Mouse (Mus musculus) cerebellum, adult 2 months (tissue): ENCODE results near the gene Nabp1. TPM values are rescaled to one million over a fixed set of nuclear protein-coding genes. Genes with fewer than 3 reads are reported as not detected.

Experiments
- DNase-seq, 2 experiments: peaks; one replicate each; pipeline ENCODE4 v3.0.0; 2021
- H3K27ac ChIP-seq: fragments of 200-500 bp; 2 replicates; pipeline ENCODE4 v1.5.1; 2012; ENCODE audit warnings: low read length, control low read depth, inconsistent platforms; ENCODE audit not compliant: insufficient read depth
- H3K27me3 ChIP-seq: fragments of 200-500 bp; 2 replicates; pipeline ENCODE4 v1.6.1; 2012; ENCODE audit warnings: inconsistent platforms, mild to moderate bottlenecking, low read length, moderate library complexity; ENCODE audit not compliant: control insufficient read depth, insufficient read depth
- H3K4me1 ChIP-seq: fragments of 200-500 bp; 2 replicates; pipeline ENCODE4 v1.6.1; 2011; ENCODE audit warnings: low read length; ENCODE audit not compliant: control insufficient read depth, insufficient read depth
- H3K4me3 ChIP-seq: fragments of 200-500 bp; replicated peaks from 2 replicates; pipeline ENCODE3; 2011; ENCODE audit warnings: mild to moderate bottlenecking, low read depth, low read length, control low read depth; ENCODE audit not compliant: insufficient read depth
- CTCF ChIP-seq: fragments of 200-500 bp; IDR thresholded peaks from 2 replicates; pipeline ENCODE4 v1.5.1; 2011; ENCODE audit warnings: low read depth, mild to moderate bottlenecking, control low read depth, low read length, moderate library complexity, borderline replicate concordance; ENCODE audit not compliant: insufficient read depth
- POLR2A ChIP-seq: fragments of 200-500 bp; IDR thresholded peaks from 2 replicates; pipeline ENCODE4 v1.6.1; 2011; ENCODE audit warnings: low read length, control low read depth, borderline replicate concordance; ENCODE audit not compliant: insufficient read depth
- WGBS: fragments of 180-500 bp; shearing (Covaris S2); methylation state at CpG from one replicate; pipeline ENCODE4 v1.1.7; 2018; 5-methylcytosine and 5-hydroxymethylcytosine counted together
- polyA plus RNA-seq: library from polyadenylated mRNA; depleted of rRNA; stranded (reverse); fragments of >200 nt; gene quantifications from 2 replicates; pipeline ENCODE4 v1.2.3, GENCODE M21; 2012

The Nabp1 gene
- polyA plus RNA-seq, 1 experiment, result 8.2 TPM

DNA sequence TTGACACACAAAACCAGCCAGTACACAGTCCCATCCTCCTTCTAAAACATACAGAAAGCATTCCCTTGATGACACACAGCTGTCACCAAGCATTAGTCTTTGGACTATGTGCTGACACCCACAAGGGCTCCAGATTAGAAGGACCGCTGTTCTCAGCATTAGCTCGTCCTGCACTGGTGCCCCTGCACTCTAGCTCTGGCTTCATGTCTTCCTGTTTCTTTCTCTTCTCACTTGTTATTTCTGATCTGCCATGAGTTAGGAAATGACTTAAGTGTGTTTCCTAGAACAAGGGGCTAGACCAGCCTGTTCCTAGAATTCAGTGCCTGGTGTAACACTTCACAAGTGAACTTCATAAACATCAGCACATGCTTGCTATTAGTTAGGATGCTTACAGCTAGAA lies 36.2 kb upstream of the Nabp1 start:
- WGBS, result 100% methylated on average over 2 of the region's 2 CpGs
- Histone ChIP-seq H3K27me3 (no peaks in the 10 kb centered on the region), H3K27ac (no peak overlapping the region), H3K4me3 (no peak overlapping the region), H3K4me1 (peaks cover 15% of the 10 kb centered on the region; the same call in 1 of the 2 replicates)
- no peak for DNase-seq
- TF ChIP-seq CTCF (no peak), POLR2A (no peak)

DNA sequence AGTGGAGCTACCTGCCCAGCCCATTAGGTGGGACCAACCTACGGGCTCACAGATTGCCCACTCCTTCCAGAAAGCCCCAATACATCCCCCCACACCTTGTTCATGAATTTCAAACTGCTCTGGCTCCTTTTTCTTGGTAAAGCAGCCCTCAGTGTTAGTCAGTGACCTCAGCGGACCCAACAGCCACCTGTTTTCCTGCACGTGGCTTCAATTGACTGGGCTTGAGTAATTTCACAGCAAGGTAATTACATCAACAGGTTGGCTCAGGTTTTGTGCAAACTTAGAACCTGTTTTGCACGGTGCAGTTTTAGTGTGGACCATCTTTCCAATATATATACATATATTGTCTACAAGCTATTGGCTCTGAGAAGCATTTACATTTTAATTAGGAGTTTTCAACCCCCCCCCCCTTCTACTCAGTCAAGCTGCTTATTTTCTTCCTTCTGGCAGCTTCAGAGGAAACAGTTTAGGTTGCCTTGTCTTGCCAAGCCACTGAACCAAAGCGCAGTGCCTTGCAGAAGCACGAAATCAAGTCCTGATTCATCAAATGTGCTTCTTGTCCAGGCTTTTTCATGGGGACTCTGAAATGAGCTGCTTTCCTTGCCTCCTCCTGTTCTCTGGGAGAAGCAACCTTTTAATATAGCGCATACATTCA lies 35.0 kb upstream of the Nabp1 start:
- no peak for DNase-seq
- H3K27me3 ChIP-seq, result no peaks in the 10 kb centered on the region
- TF ChIP-seq CTCF, result no peak
- no peak for TF ChIP-seq POLR2A
- H3K27ac ChIP-seq, result no peak overlapping the region
- H3K4me1 ChIP-seq, result peaks cover 15% of the 10 kb centered on the region; the same call in 1 of the 2 replicates
- H3K4me3 ChIP-seq, result no peak overlapping the region
- WGBS, result 48% methylated on average over 7 of the region's 7 CpGs

DNA sequence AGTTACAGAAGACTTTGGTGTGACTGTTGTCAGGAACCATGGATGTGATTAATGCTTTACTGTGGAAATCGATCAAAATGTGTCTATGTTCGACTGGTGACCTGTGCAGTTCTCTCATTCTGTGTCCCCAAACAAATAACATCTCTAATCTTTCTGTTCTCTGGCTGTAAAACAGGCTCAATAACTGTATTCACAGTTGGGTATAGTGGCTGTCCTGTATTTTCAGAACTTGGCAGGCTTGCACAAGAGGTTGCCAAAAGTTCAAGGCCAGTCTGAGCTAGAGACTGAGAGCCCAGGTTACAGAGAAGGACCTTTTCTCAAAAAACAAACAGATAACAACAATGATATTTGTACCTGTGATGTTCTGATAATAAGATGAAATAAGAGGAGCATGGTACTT lies 34.1 kb upstream of the Nabp1 start:
- no peak for TF ChIP-seq CTCF
- TF ChIP-seq POLR2A, result no peak
- 84% methylated on average over 2 of the region's 2 CpGs for WGBS
- Histone ChIP-seq H3K27me3 (no peaks in the 10 kb centered on the region), H3K4me1 (peaks cover 15% of the 10 kb centered on the region; the same call in 1 of the 2 replicates), H3K27ac (no peak overlapping the region), H3K4me3 (no peak overlapping the region)
- DNase-seq, result no peak

DNA sequence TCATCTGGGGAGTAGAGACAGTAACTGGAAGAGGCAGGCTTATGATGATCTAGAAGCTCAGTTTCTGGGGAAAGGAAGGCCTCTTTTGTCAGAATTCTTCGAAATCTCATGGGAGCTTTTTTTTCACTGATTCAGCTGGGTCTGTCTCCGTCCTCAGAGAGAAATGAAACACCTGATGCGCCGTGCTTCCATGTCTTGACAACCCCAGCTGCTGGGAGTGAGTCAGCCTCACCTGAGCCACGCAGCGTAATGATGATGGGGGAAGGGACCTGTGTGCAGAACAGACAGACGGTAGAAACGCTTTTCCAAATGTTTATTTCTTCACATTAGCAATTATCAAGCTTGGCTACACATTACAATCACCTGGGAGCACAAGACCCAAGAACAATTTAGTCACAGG lies 31.6 kb upstream of the Nabp1 start:
- Histone ChIP-seq H3K27ac (no peak overlapping the region), H3K27me3 (no peaks in the 10 kb centered on the region), H3K4me3 (no peak overlapping the region), H3K4me1 (peaks cover 5% of the 10 kb centered on the region; the same call in 1 of the 2 replicates)
- DNase-seq, result no peak
- TF ChIP-seq POLR2A, result no peak
- no peak for TF ChIP-seq CTCF
- 79% methylated on average over 8 of the region's 8 CpGs for WGBS

- DNase-seq, result no peak
- TF ChIP-seq POLR2A (no peak), CTCF (no peak)
- Histone ChIP-seq H3K4me3 (no peak overlapping the region), H3K27ac (no peak overlapping the region), H3K27me3 (no peaks in the 10 kb centered on the region), H3K4me1 (0 out of 2 replicates have a peak, but pooled peaks cover 2% of the 10 kb centered on the region)
- WGBS, result 45% methylated on average over 7 of the region's 7 CpGs
Observed at GRCm38 (mm10) chr1:51509083-51509482, 30.9 kb upstream of the Nabp1 start.

DNA sequence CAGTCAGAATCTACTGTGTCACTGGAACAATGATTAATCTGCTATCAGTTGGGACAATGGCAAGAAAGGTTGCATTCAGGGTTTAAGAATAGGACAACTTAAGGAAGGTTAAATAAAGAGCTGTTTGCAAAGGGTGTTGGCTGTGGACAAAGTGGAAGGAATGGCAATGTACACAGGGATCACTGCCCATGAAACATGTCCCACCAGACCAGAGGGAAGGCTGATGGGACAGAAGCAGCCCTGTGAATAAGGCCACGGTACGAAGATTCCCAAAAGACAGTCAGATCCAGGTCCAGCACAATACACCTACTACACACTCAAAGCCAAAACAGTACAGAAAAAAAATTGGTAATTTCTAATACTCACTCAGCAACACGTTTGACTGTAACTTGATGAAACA lies 30.3 kb upstream of the Nabp1 start:
- 93% methylated on average over 3 of the region's 3 CpGs for WGBS
- 0 out of 2 replicates have a peak, but pooled peaks cover 2% of the 10 kb centered on the region for H3K4me1 ChIP-seq
- TF ChIP-seq POLR2A (no peak), CTCF (no peak)

DNA sequence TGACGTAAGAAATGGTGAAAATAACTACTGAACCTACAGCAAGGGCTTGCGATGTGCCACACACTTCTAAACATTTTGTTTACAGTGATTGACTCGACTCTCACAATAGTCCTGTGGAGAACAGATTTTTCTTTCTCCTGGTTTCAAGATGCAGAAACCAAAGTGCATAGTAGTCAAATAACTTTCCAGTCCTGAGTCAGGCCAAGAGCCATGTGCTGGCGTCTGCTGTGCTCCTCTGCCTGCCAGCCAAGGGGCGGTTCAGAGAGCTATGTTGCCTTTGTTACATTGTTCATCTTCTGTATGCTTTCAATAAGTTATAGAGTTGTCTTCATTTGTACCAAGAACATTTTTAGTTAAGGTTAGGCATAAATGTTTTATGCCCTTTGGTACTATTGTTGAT lies 29.2 kb upstream of the Nabp1 start:
- Histone ChIP-seq H3K27me3 (no peaks in the 10 kb centered on the region), H3K4me3 (no peak overlapping the region), H3K27ac (no peak overlapping the region), H3K4me1 (no peaks in the 10 kb centered on the region)
- TF ChIP-seq POLR2A (no peak), CTCF (no peak)
- WGBS, result 72% methylated on average over 5 of the region's 5 CpGs
- DNase-seq, result no peak

More for the DNA sequence above, 30.3 kb upstream of the Nabp1 start:
- Histone ChIP-seq H3K27ac (no peak overlapping the region), H3K27me3 (no peaks in the 10 kb centered on the region), H3K4me3 (no peak overlapping the region)
- no peak for DNase-seq

DNA sequence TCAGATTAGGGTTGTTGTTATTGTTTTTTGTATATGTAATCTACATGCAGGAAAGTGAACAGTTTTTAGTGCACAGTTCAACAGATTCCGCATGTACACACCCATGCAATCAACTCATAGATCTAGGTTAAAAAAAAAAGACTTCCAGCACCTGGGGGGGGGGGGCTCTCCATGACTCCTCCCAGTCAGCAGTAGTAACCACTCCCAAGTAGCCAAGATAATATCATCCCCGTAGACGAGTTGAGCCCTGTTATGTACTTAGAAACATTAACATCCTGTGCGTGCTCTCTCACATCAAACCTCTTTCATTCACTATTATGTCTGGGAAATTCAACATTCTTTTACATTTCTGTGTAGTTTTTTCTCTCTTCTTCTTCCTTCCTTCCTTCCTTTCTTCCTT lies 28.0 kb upstream of the Nabp1 start:
- no peak overlapping the region for H3K27ac ChIP-seq
- no peak for TF ChIP-seq POLR2A
- no peak for TF ChIP-seq CTCF
- no peaks in the 10 kb centered on the region for H3K27me3 ChIP-seq
- H3K4me3 ChIP-seq, result no peak overlapping the region
- no peaks in the 10 kb centered on the region for H3K4me1 ChIP-seq
- no peak for DNase-seq
- 94% methylated on average over 4 of the region's 4 CpGs for WGBS
